Mouse (Mus musculus): ENCODE measurements at regions not wholly inside any gene's neighbourhood (a gene's known extent, or its start where the extent isn't known, plus 50 kb on each side); places are given as distances from the start of the nearest gene placed in this dataset.

- DNase-seq, result no peak
These were observed 55.0 kb upstream of the Gm11084 start for GRCm38 (mm10) chr2:73041475-73041874.

DNA sequence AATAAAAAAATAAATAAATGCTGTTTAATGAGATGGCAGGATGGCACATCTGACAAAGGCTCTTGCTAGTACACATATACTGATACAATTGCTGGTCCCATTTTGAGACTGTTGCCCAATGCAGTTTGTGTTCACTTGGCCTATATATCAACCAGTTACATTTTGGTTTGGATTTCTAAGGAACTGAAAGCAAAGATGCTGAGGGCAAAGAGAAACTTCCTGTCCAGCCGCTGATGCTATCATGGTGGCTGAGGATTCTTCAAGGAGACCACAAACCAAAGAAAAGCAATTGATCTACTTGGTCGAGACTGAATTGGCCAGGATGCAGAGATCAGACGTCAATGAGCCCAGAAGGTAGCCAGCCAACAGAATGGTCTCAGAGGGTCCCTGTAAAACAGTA is 53.5 kb upstream of the Gm11084 start:
- DNase-seq, result no peak

- DNase-seq, result no peak
These were observed 52.8 kb upstream of the Gm11084 start for GRCm38 (mm10) chr2:73039300-73039699.

DNA sequence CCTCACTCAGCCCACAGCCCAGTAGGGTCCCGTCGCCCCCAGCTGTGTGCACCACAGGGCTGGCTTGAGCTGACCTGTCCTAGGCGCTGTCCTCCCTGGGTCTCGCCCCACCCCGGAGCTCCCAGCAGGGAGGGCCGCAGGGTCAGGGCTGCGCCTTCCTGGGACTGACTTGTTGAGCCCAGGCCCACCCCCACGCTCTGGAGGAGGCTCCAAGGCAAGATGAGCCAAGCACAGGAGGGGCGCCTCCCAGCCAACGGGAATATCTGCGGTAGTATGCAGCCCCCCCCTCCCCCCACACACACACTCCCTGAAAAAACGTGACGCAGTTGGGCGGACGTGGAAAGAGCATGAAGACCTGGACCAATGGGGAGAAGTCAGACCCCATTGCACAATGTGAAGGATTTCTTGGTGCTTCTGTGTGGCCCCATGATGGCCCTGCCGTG is 51.8 kb upstream of the Gm11084 start:
- DNase-seq, result peak; percentile 49

- DNase-seq, result no peak
These were observed 50.9 kb upstream of the Gm11084 start for GRCm38 (mm10) chr2:73037266-73038046.
